Mouse (Mus musculus) heart, embryonic 15.5 days (tissue): Measurements from ENCODE around the gene C1qtnf5. TPM values are rescaled to one million over a fixed set of nuclear protein-coding genes. Genes with fewer than 3 reads are reported as not detected.

Experiments
- ATAC-seq: fragments of 200-750 bp; cut with Nextera tagmentation; replicated peaks from 2 replicates; pipeline ENCODE4 v1.8.0; 2017; ENCODE audit warnings: low read depth, moderate TSS enrichment; ENCODE audit not compliant: insufficient number of reproducible peaks, insufficient read depth, low FRiP score
- H3K27ac ChIP-seq: fragments of 300-500 bp; sonication (generic); 2 replicates; pipeline ENCODE4 v1.5.1; 2015; ENCODE audit warnings: mild to moderate bottlenecking, inconsistent platforms
- H3K27me3 ChIP-seq: fragments of 300-500 bp; sonication (generic); 2 replicates; pipeline ENCODE4 v1.6.1; 2015; ENCODE audit warnings: inconsistent platforms
- H3K36me3 ChIP-seq: fragments of 300-500 bp; sonication (generic); 2 replicates; pipeline ENCODE4 v1.6.1; 2015; ENCODE audit warnings: mild to moderate bottlenecking, inconsistent platforms
- H3K4me1 ChIP-seq: fragments of 300-500 bp; sonication (generic); replicated peaks from 2 replicates; pipeline ENCODE4 v1.6.1; 2015; ENCODE audit warnings: inconsistent platforms
- H3K4me2 ChIP-seq: fragments of 300-500 bp; sonication (generic); 2 replicates; pipeline ENCODE4 v1.6.1; 2015; ENCODE audit warnings: inconsistent platforms, mild to moderate bottlenecking, moderate library complexity
- H3K4me3 ChIP-seq: fragments of 300-500 bp; sonication (generic); 2 replicates; pipeline ENCODE4 v1.5.1; 2015; ENCODE audit warnings: mild to moderate bottlenecking, inconsistent platforms
- H3K9ac ChIP-seq: fragments of 300-500 bp; sonication (generic); 2 replicates; pipeline ENCODE4 v1.6.1; 2015; ENCODE audit warnings: mild to moderate bottlenecking, inconsistent platforms
- H3K9me3 ChIP-seq: fragments of 300-500 bp; sonication (generic); replicated peaks from 2 replicates; pipeline ENCODE4 v1.6.1; 2016; ENCODE audit warnings: inconsistent platforms
- WGBS: fragments of 180-500 bp; shearing (Covaris S2); methylation state at CpG from one replicate; pipeline ENCODE4 v1.1.7; 2015; ENCODE audit warnings: mixed read lengths; 5-methylcytosine and 5-hydroxymethylcytosine counted together
- polyA plus RNA-seq: library from polyadenylated mRNA; unstranded; fragments of >200 nt; fragmentation: Nextera tagmentation; extraction: Ambion mirVana; gene quantifications from 2 replicates; pipeline ENCODE4 v1.2.1, GENCODE M21; 2015

The C1qtnf5 gene
- polyA plus RNA-seq, 1 experiment from 2014 or later: 3.8 TPM

- Histone ChIP-seq H3K27ac (peak overlapping the region; percentile 38), H3K9me3 (no peaks in the 10 kb centered on the region), H3K4me3 (no peak overlapping the region), H3K9ac (no peak overlapping the region), H3K27me3 (0 out of 2 replicates have a peak, but pooled peaks cover 3% of the 10 kb centered on the region), H3K4me2 (no peak overlapping the region), H3K4me1 (peaks cover 88% of the 10 kb centered on the region), H3K36me3 (peaks cover 3% of the 10 kb centered on the region; the same call in 1 of the 2 replicates)
- no peak for ATAC-seq
- 46% methylated on average over 5 of the region's 5 CpGs for WGBS
These were observed 26.1 kb upstream of the C1qtnf5 start for GRCm38 (mm10) chr9:44080953-44081352.

DNA sequence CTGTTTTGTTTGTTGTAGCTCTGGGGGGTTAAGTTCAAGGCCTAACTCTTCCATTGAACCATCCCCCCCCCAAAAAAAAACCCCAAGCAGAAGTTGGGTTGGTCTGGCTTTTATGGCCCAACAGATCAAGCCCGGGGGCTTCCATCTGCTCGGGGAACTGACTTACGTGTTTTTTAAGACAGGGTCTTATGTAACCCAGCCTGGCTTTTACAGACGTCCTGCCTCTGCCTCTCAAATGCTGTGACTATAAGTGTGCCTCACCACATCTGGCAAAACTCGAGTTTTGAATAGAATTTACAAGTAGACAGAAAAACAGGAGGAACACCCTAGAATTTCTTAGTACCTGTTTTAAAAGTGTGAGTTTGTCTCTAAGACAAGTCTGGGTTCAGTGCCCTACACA lies 25.5 kb upstream of the C1qtnf5 start:
- H3K4me2 ChIP-seq: no peak overlapping the region
- no peak overlapping the region for H3K27ac ChIP-seq
- 0 out of 2 replicates have a peak, but pooled peaks cover 3% of the 10 kb centered on the region for H3K27me3 ChIP-seq
- H3K4me1 ChIP-seq: peaks cover 84% of the 10 kb centered on the region
- ATAC-seq: no peak
- 75% methylated on average over 5 of the region's 5 CpGs for WGBS
- H3K4me3 ChIP-seq: no peak overlapping the region
- H3K36me3 ChIP-seq: peaks cover 3% of the 10 kb centered on the region; the same call in 1 of the 2 replicates
- H3K9me3 ChIP-seq: no peaks in the 10 kb centered on the region
- no peak overlapping the region for H3K9ac ChIP-seq

GRCm38 (mm10) chr9:44082266-44082665 lies 24.8 kb upstream of the C1qtnf5 start:
- Histone ChIP-seq H3K36me3 (peaks cover 3% of the 10 kb centered on the region; the same call in 1 of the 2 replicates), H3K27me3 (0 out of 2 replicates have a peak, but pooled peaks cover 3% of the 10 kb centered on the region), H3K27ac (peak overlapping the region; percentile 94), H3K9me3 (no peaks in the 10 kb centered on the region), H3K4me2 (no peak overlapping the region), H3K4me1 (peaks cover 84% of the 10 kb centered on the region), H3K9ac (no peak overlapping the region), H3K4me3 (no peak overlapping the region)
- WGBS: 94% methylated on average over 5 of the region's 5 CpGs
- ATAC-seq: no peak

GRCm38 (mm10) chr9:44083392-44084121 lies 23.5 kb upstream of the C1qtnf5 start:
- peak overlapping the region; percentile 92 for H3K4me2 ChIP-seq
- 0 out of 2 replicates have a peak, but pooled peaks cover 3% of the 10 kb centered on the region for H3K27me3 ChIP-seq
- ATAC-seq: 0 out of 2 replicates have a peak, but pooled peaks have one; percentile 1
- peak overlapping the region; percentile 78 for H3K4me3 ChIP-seq
- H3K27ac ChIP-seq: peak overlapping the region; percentile 94
- H3K4me1 ChIP-seq: peaks cover 84% of the 10 kb centered on the region
- no peaks in the 10 kb centered on the region for H3K36me3 ChIP-seq
- no peaks in the 10 kb centered on the region for H3K9me3 ChIP-seq
- H3K9ac ChIP-seq: peak overlapping the region; percentile 93
- WGBS: 6% methylated on average over 23 of the region's 23 CpGs

GRCm38 (mm10) chr9:44084236-44084635 lies 22.8 kb upstream of the C1qtnf5 start:
- Histone ChIP-seq H3K4me2 (peak overlapping the region; percentile 92), H3K9ac (peak overlapping the region; percentile 93), H3K4me3 (peak overlapping the region; percentile 78), H3K4me1 (peaks cover 84% of the 10 kb centered on the region), H3K9me3 (no peaks in the 10 kb centered on the region), H3K36me3 (no peaks in the 10 kb centered on the region), H3K27ac (peak overlapping the region; percentile 94), H3K27me3 (0 out of 2 replicates have a peak, but pooled peaks cover 3% of the 10 kb centered on the region)
- ATAC-seq: no peak
- under 1% methylated on average over 14 of the region's 14 CpGs for WGBS

GRCm38 (mm10) chr9:44084659-44085229 lies 22.3 kb upstream of the C1qtnf5 start:
- no peaks in the 10 kb centered on the region for H3K36me3 ChIP-seq
- peaks cover 84% of the 10 kb centered on the region for H3K4me1 ChIP-seq
- peak overlapping the region; percentile 94 for H3K27ac ChIP-seq
- H3K9ac ChIP-seq: peak overlapping the region; percentile 93
- no peaks in the 10 kb centered on the region for H3K9me3 ChIP-seq
- H3K4me3 ChIP-seq: peak overlapping the region; percentile 78
- peak overlapping the region; percentile 92 for H3K4me2 ChIP-seq
- H3K27me3 ChIP-seq: 0 out of 2 replicates have a peak, but pooled peaks cover 3% of the 10 kb centered on the region
- ATAC-seq: peak; percentile 77
- WGBS: under 1% methylated on average over 62 of the region's 62 CpGs

- Histone ChIP-seq H3K27me3 (0 out of 2 replicates have a peak, but pooled peaks cover 3% of the 10 kb centered on the region), H3K9me3 (no peaks in the 10 kb centered on the region), H3K4me2 (peak overlapping the region; percentile 92), H3K4me1 (peaks cover 83% of the 10 kb centered on the region), H3K27ac (peak overlapping the region; percentile 94), H3K9ac (peak overlapping the region; percentile 93), H3K36me3 (peaks cover 3% of the 10 kb centered on the region; the same call in 1 of the 2 replicates), H3K4me3 (peak overlapping the region; percentile 78)
- 4% methylated on average over 10 of the region's 10 CpGs for WGBS
- ATAC-seq: no peak
These were observed 21.8 kb upstream of the C1qtnf5 start for GRCm38 (mm10) chr9:44085276-44085675.

- Histone ChIP-seq H3K4me3 (peak overlapping the region; percentile 78), H3K27ac (peak overlapping the region; percentile 94), H3K27me3 (0 out of 2 replicates have a peak, but pooled peaks cover 3% of the 10 kb centered on the region), H3K4me1 (peaks cover 76% of the 10 kb centered on the region), H3K9me3 (no peaks in the 10 kb centered on the region), H3K36me3 (peaks cover 7% of the 10 kb centered on the region), H3K9ac (peak overlapping the region; percentile 93), H3K4me2 (peak overlapping the region; percentile 92)
- 40% methylated on average over 15 of the region's 15 CpGs for WGBS
- ATAC-seq: no peak
These were observed 21.0 kb upstream of the C1qtnf5 start for GRCm38 (mm10) chr9:44085741-44086665.

DNA sequence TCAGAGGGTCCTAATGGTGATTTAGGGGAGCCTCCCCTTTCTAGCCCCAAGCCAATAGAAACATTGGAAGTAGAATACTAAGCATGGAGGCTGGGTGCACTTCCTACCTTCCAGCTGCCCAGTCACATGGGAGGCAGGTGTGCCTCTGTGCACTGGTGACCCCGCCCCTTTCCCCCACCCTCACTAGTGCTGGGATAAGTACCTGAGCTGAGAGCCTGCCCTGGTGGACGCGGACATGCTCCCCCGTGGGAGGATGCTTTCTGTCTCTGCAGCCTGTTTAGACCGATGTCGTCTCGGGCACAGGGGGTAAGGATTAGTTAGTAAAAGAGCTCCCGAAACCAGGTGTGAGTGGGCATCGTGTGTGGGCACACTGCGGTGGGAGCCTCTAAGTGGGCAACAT lies 20.1 kb upstream of the C1qtnf5 start:
- ATAC-seq: no peak
- Histone ChIP-seq H3K9ac (peak overlapping the region; percentile 93), H3K9me3 (no peaks in the 10 kb centered on the region), H3K36me3 (peaks cover 17% of the 10 kb centered on the region), H3K27me3 (0 out of 2 replicates have a peak, but pooled peaks cover 3% of the 10 kb centered on the region), H3K4me3 (peak overlapping the region; percentile 78), H3K4me2 (peak overlapping the region; percentile 92), H3K4me1 (peaks cover 69% of the 10 kb centered on the region), H3K27ac (peak overlapping the region; percentile 94)
- WGBS: 34% methylated on average over 10 of the region's 10 CpGs

- Histone ChIP-seq H3K4me2 (peak overlapping the region; percentile 92), H3K27ac (peak overlapping the region; percentile 94), H3K36me3 (peaks cover 25% of the 10 kb centered on the region), H3K9me3 (no peaks in the 10 kb centered on the region), H3K4me3 (peak overlapping the region; percentile 78), H3K9ac (peak overlapping the region; percentile 93), H3K27me3 (0 out of 2 replicates have a peak, but pooled peaks cover 3% of the 10 kb centered on the region), H3K4me1 (peaks cover 60% of the 10 kb centered on the region)
- WGBS: 7% methylated on average over 15 of the region's 15 CpGs
- peak; percentile 78 for ATAC-seq
These were observed 19.1 kb upstream of the C1qtnf5 start for GRCm38 (mm10) chr9:44087761-44088455.
